Mouse (Mus musculus): Measurements from ENCODE around the gene Rcor2. TPM values are rescaled to one million over a fixed set of nuclear protein-coding genes. Genes with fewer than 3 reads are reported as not detected.
A peak's percentile ranks its signal among the peaks of the same experiment; 100 is the strongest.

Rcor2 gene
- 7.5 and 8.7 TPM in 2 replicates for polyA plus RNA-seq (2014; fragmentation: Nextera tagmentation; extraction: Ambion mirVana)

GRCm38 (mm10) chr19:7267091-7267741 lies at the start of gene Rcor2:
Gene Rcor2, plus strand, starts transcription at chr19:7267325.
- Histone ChIP-seq H3K9me3 (ENCODE audit: control insufficient read depth, low read length) (no peaks in the 10 kb centered on the region), H3K4me2 (peak within 1 kb of the TSS; percentile 80), H3K27me3 (replicated peaks; ENCODE audit: control insufficient read depth, insufficient read depth, low read length) (no peaks in the 10 kb centered on the region), H3K4me3 (ENCODE audit: low read depth, low read length) (peak within 1 kb of the TSS; percentile 61), H3K9ac (ENCODE audit: low read depth, low read length) (peak within 1 kb of the TSS; percentile 71), H3K27ac (ENCODE audit: low read depth, low read length) (peak within 1 kb of the TSS; percentile 86), H3K36me3 (ENCODE audit: control insufficient read depth, insufficient read depth, low read length) (peaks cover 4% of the 10 kb centered on the region; the same call in 1 of the 2 replicates), H3K4me1 (replicated peaks; ENCODE audit: control insufficient read depth, insufficient read depth, low read length) (peaks cover 40% of the 10 kb centered on the region)
- 1% methylated on average over 28 of the region's 28 CpGs for WGBS
- ATAC-seq (replicated peaks; ENCODE audit: low FRiP score), result no peak
- DNase-seq (ENCODE audit: low spot score), result peak; percentile 70

- H3K9ac ChIP-seq (ENCODE audit: low read depth, low read length), result peak overlapping the region; percentile 65
- DNase-seq (ENCODE audit: low spot score) (no peak), ATAC-seq (replicated peaks; ENCODE audit: low FRiP score) (peak; percentile 21; the same call in 1 of the 2 replicates)
- peak overlapping the region; percentile 11; the same call in 1 of the 2 replicates for H3K27ac ChIP-seq (ENCODE audit: low read depth, low read length)
- H3K4me3 ChIP-seq (ENCODE audit: low read depth, low read length), result peak overlapping the region; percentile 83
- H3K36me3 ChIP-seq (ENCODE audit: control insufficient read depth, insufficient read depth, low read length), result peaks cover 13% of the 10 kb centered on the region
- peaks cover 19% of the 10 kb centered on the region for H3K4me1 ChIP-seq (replicated peaks; ENCODE audit: control insufficient read depth, insufficient read depth, low read length)
- WGBS, result 8% methylated on average over 6 of the region's 6 CpGs
- no peaks in the 10 kb centered on the region for H3K9me3 ChIP-seq (ENCODE audit: control insufficient read depth, low read length)
- peak overlapping the region; percentile 87 for H3K4me2 ChIP-seq
- H3K27me3 ChIP-seq (replicated peaks; ENCODE audit: control insufficient read depth, insufficient read depth, low read length), result no peaks in the 10 kb centered on the region
These were observed 49.2 kb upstream of the Rcor2 start for GRCm38 (mm10) chr19:7217926-7218267.

GRCm38 (mm10) chr19:7218753-7219152 lies 48.4 kb upstream of the Rcor2 start:
- no peaks in the 10 kb centered on the region for H3K9me3 ChIP-seq (ENCODE audit: control insufficient read depth, low read length)
- 87% methylated on average over 5 of the region's 5 CpGs for WGBS
- H3K4me1 ChIP-seq (replicated peaks; ENCODE audit: control insufficient read depth, insufficient read depth, low read length), result peaks cover 19% of the 10 kb centered on the region
- peaks cover 11% of the 10 kb centered on the region for H3K36me3 ChIP-seq (ENCODE audit: control insufficient read depth, insufficient read depth, low read length)
- ATAC-seq (replicated peaks; ENCODE audit: low FRiP score) (no peak), DNase-seq (ENCODE audit: low spot score) (no peak)
- no peak overlapping the region for H3K9ac ChIP-seq (ENCODE audit: low read depth, low read length)
- no peak overlapping the region for H3K4me3 ChIP-seq (ENCODE audit: low read depth, low read length)
- no peaks in the 10 kb centered on the region for H3K27me3 ChIP-seq (replicated peaks; ENCODE audit: control insufficient read depth, insufficient read depth, low read length)
- H3K27ac ChIP-seq (ENCODE audit: low read depth, low read length), result no peak overlapping the region
- H3K4me2 ChIP-seq, result no peak overlapping the region; the same call in 1 of the 2 replicates

GRCm38 (mm10) chr19:7222196-7222595 lies 44.9 kb upstream of the Rcor2 start:
- H3K4me1 ChIP-seq (replicated peaks; ENCODE audit: control insufficient read depth, insufficient read depth, low read length), result peaks cover 7% of the 10 kb centered on the region; the same call in 1 of the 2 replicates
- DNase-seq (ENCODE audit: low spot score), result no peak
- 84% methylated on average over 6 of the region's 6 CpGs for WGBS
- H3K9ac ChIP-seq (ENCODE audit: low read depth, low read length), result no peak overlapping the region
- no peak overlapping the region for H3K4me2 ChIP-seq
- H3K9me3 ChIP-seq (ENCODE audit: control insufficient read depth, low read length), result no peaks in the 10 kb centered on the region
- peaks cover 16% of the 10 kb centered on the region; the same call in 1 of the 2 replicates for H3K36me3 ChIP-seq (ENCODE audit: control insufficient read depth, insufficient read depth, low read length)
- no peak for ATAC-seq (replicated peaks; ENCODE audit: low FRiP score)
- H3K27me3 ChIP-seq (replicated peaks; ENCODE audit: control insufficient read depth, insufficient read depth, low read length), result no peaks in the 10 kb centered on the region
- H3K27ac ChIP-seq (ENCODE audit: low read depth, low read length), result no peak overlapping the region
- H3K4me3 ChIP-seq (ENCODE audit: low read depth, low read length), result no peak overlapping the region

GRCm38 (mm10) chr19:7223488-7223887 lies 43.6 kb upstream of the Rcor2 start:
- H3K9me3 ChIP-seq (ENCODE audit: control insufficient read depth, low read length), result no peaks in the 10 kb centered on the region
- ATAC-seq (replicated peaks; ENCODE audit: low FRiP score) (no peak), DNase-seq (ENCODE audit: low spot score) (no peak)
- H3K9ac ChIP-seq (ENCODE audit: low read depth, low read length), result no peak overlapping the region
- peaks cover 21% of the 10 kb centered on the region; the same call in 1 of the 2 replicates for H3K36me3 ChIP-seq (ENCODE audit: control insufficient read depth, insufficient read depth, low read length)
- H3K27ac ChIP-seq (ENCODE audit: low read depth, low read length), result no peak overlapping the region
- no peak overlapping the region for H3K4me3 ChIP-seq (ENCODE audit: low read depth, low read length)
- H3K27me3 ChIP-seq (replicated peaks; ENCODE audit: control insufficient read depth, insufficient read depth, low read length), result no peaks in the 10 kb centered on the region
- H3K4me2 ChIP-seq, result no peak overlapping the region
- H3K4me1 ChIP-seq (replicated peaks; ENCODE audit: control insufficient read depth, insufficient read depth, low read length), result no peaks in the 10 kb centered on the region

- Histone ChIP-seq H3K9ac (ENCODE audit: low read depth, low read length) (no peak overlapping the region), H3K27ac (ENCODE audit: low read depth, low read length) (no peak overlapping the region), H3K4me1 (replicated peaks; ENCODE audit: control insufficient read depth, insufficient read depth, low read length) (no peaks in the 10 kb centered on the region), H3K4me3 (ENCODE audit: low read depth, low read length) (no peak overlapping the region), H3K9me3 (ENCODE audit: control insufficient read depth, low read length) (no peaks in the 10 kb centered on the region), H3K36me3 (ENCODE audit: control insufficient read depth, insufficient read depth, low read length) (peaks cover 24% of the 10 kb centered on the region), H3K4me2 (no peak overlapping the region), H3K27me3 (replicated peaks; ENCODE audit: control insufficient read depth, insufficient read depth, low read length) (no peaks in the 10 kb centered on the region)
- no peak for DNase-seq (ENCODE audit: low spot score)
- ATAC-seq (replicated peaks; ENCODE audit: low FRiP score), result no peak
- 84% methylated on average over 3 of the region's 3 CpGs for WGBS
These were observed 42.9 kb upstream of the Rcor2 start for GRCm38 (mm10) chr19:7224253-7224652.

GRCm38 (mm10) chr19:7225096-7225690 lies 41.9 kb upstream of the Rcor2 start:
- ATAC-seq (replicated peaks; ENCODE audit: low FRiP score), result no peak

GRCm38 (mm10) chr19:7226511-7226914 lies 40.6 kb upstream of the Rcor2 start:
- Histone ChIP-seq H3K4me3 (ENCODE audit: low read depth, low read length) (no peak overlapping the region), H3K36me3 (ENCODE audit: control insufficient read depth, insufficient read depth, low read length) (peaks cover 35% of the 10 kb centered on the region), H3K4me1 (replicated peaks; ENCODE audit: control insufficient read depth, insufficient read depth, low read length) (no peaks in the 10 kb centered on the region), H3K4me2 (no peak overlapping the region), H3K9me3 (ENCODE audit: control insufficient read depth, low read length) (no peaks in the 10 kb centered on the region), H3K27me3 (replicated peaks; ENCODE audit: control insufficient read depth, insufficient read depth, low read length) (no peaks in the 10 kb centered on the region), H3K27ac (ENCODE audit: low read depth, low read length) (no peak overlapping the region), H3K9ac (ENCODE audit: low read depth, low read length) (no peak overlapping the region)
- 70% methylated on average over 6 of the region's 6 CpGs for WGBS
- no peak for DNase-seq (ENCODE audit: low spot score)
- no peak for ATAC-seq (replicated peaks; ENCODE audit: low FRiP score)

More at GRCm38 (mm10) chr19:7225096-7225690, 41.9 kb upstream of the Rcor2 start:
- Histone ChIP-seq H3K9ac (ENCODE audit: low read depth, low read length) (no peak overlapping the region), H3K27ac (ENCODE audit: low read depth, low read length) (no peak overlapping the region), H3K4me1 (replicated peaks; ENCODE audit: control insufficient read depth, insufficient read depth, low read length) (no peaks in the 10 kb centered on the region), H3K4me2 (no peak overlapping the region), H3K4me3 (ENCODE audit: low read depth, low read length) (no peak overlapping the region), H3K9me3 (ENCODE audit: control insufficient read depth, low read length) (no peaks in the 10 kb centered on the region), H3K36me3 (ENCODE audit: control insufficient read depth, insufficient read depth, low read length) (peaks cover 33% of the 10 kb centered on the region), H3K27me3 (replicated peaks; ENCODE audit: control insufficient read depth, insufficient read depth, low read length) (no peaks in the 10 kb centered on the region)
- WGBS, result 83% methylated on average over 9 of the region's 9 CpGs
- no peak for DNase-seq (ENCODE audit: low spot score)

Data from liver, embryonic 11.5 days (tissue).